Mouse (Mus musculus): ENCODE data around the gene Tpsb2.
A peak's percentile ranks its signal among the peaks of the same experiment; 100 is the strongest.

Gene Tpsb2

DNA sequence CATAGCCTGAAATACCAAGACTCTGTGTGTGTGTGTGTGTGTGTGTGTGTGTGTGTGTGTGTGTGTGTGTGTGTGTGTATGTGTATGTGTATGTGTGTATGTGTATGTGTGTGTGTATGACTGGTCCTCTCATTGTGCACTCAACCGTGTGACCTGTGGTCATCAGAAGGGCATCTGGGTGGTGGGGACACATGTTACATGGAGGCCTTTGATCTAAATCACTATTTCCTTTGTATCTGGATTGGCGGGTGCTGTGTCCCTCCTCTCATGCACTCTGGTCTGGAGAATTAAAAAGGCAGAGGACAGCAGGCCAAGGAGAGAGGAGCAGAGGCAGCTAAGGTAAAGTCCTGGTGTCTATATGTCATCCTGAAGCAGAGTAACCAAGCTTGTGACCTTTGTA is at the start of gene Tpsb2:
Gene Tpsb2 (plus strand): TSS at position 301 of the 400 bp plus-strand sequence.
- DNase-seq: no peak

DNA sequence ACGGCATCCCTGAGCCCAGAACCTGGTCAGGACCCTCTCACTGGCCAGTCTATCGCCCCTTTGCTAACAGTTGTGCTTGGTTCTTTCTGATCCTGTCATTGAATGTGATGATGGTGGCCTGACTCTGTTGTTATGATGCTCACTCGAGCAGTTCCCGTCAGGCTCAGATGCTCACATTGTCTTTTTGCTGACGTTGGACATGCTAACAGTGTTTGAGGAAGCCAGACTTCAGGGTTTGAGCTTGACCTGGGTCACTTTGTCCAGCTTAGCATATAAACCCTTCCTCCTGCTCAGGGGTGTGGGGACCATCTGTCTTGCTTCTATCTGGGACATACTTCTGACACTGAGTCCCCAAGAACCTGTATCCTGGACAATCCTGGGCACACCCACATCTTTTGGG is 47.8 kb upstream of the Tpsb2 start, which contains the start of gene Prss29:
Gene Prss29 (plus strand): TSS at position 301 of the 400 bp plus-strand sequence.
- no peak for DNase-seq

DNA sequence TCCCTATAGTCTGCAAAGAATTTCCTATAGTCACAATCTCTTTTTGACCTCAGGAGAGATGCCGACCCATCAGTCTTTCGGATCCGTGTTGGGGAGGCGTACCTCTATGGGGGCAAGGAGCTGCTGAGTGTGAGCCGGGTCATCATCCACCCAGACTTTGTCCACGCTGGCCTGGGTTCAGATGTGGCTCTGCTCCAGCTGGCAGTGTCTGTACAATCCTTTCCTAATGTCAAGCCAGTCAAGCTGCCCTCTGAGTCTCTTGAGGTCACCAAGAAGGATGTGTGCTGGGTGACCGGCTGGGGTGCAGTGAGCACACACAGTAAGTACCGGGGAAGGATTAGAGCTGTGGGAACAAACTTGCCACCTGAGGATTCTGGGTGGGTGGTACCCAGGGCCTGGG is 45.3 kb upstream of the Tpsb2 start:
- DNase-seq: no peak

DNA sequence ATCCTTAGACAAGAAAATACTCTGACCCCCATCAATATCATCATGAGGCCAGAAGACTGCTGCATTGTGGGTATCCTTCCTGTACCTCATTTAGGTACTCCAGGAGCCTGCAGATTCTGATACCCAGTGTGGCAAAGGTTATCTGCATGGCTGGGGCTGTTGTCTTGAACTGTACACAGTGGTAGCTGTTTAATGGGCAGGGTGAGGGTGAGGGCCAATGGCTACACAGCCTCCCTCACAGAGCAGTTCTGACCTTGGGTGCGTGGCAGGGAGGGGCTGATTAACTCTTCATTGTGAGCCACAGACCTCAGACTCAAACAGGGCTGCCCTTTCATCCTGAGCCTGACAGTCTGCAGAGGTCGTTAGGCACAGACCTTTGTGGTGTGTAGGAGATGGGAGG is 43.2 kb upstream of the Tpsb2 start:
- peak; percentile 30 for DNase-seq

DNA sequence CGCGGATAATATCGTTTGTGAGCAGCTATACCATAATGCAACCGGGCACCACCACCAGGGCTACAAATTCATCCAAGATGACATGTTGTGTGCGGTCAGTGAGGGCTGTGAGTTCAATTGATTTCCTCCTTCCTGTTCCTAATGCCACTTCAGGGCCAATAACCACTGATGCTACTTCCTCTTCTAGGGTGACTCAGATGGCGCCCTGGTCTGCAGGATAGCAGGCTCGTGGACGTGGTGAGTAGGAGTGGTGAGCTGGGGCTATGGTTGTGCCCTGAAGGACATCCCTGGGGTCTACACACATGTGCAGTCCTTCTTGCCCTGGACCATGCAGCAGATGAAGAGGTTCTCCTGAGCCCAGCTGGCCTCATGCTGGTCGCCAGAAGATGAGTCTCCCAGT is 33.8 kb upstream of the Tpsb2 start:
- no peak for DNase-seq

DNA sequence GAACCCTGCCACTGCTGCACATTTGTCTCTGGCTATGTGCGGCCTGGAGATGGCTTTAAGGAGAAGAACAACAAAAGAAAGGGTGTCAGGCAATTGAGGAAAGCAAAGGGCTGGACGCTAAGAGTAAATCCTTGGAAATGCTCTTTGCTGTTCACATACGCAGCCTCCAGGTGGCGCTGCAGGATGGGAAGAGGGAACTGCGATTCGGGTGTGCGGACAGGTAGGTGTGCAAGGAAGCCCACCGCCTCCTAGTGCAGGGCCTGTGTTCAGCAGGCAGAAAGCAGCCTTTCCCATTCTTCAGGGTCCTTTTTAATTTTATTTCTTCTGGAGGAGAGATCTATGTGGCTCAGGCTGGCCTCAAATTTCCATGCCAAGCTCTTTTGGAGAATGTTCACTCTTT is 32.2 kb upstream of the Tpsb2 start:
- DNase-seq: peak; percentile 70

DNA sequence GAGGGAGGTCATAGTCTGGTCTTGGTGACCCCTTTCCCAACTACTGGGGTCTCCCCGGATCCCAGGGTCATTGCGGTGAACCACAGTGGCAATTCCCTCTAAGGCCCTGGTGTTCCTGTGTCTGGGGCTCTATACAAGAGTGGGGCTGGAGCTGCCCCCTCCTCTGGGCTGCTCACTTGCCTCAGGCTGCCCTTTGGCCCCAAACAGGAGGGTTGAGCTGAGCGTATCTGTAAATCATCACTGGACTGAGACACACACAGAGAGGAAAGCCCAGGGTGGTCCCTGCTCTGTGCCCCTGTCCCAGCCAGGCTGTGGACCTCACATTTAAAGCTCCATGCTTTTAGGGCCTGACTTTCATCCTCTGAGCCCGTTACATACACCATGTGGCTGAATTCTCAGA is 27.9 kb upstream of the Tpsb2 start:
- DNase-seq: peak; percentile 20

DNA sequence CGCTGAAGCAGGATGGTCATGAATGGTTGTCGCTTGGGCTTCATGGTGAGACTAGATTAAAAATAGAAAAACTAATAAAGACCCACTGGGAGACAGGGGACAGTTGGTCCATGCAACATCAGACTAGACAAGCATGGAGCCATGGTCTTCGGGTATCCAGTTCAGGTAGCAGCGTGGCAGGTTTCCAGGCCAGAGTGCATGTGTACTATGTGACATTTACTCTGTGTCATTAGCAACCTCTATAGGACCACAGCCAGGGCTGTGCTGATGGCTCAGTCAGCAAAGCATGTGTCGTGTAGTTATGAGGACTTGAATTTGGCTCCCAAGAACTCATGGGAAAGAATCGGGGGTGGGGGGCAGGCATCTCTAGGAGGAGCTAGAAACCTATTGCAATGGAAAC is 26.1 kb upstream of the Tpsb2 start:
- DNase-seq: no peak

DNA sequence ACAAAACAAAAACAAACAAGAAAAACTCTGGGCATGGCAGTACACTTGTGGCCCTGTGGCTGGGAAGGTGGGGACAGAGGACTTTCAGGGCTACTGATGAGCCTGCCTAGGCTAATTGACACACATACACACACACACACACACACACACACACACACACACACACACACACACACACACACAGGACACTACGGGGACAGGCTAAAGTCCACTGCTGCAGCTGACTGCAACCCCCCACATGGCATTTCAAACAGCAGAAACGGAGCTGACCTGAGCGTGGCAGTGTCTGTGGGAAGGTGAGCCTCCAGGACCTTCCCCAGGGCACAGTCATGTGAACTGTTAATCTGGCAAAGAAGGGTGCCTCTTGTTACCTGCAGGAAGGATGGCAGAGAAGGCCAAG is 24.6 kb upstream of the Tpsb2 start:
- peak; percentile 42 for DNase-seq

DNA sequence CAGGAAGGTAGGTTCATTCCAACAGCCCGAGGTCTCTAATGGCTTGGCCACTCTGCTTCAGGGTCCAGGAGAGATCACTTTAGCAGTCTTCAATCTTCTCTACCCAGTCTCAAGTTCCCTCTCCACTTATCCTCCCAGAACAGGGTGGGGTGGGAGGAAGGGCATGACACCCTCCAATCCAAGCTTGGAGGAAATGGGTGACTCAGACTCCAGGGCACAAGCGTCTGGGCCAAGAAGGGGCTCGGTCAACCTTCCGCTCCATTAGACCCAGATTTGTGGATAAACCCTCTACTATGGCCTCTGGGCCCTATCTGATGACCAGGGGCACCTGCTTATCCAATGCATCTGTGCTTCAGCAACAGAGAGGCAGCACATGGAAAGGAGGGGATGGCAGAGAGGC is 20.6 kb upstream of the Tpsb2 start, which contains the start of gene Tpsab1:
Gene Tpsab1 (minus strand): TSS at position 101 of the 400 bp plus-strand sequence.
- no peak for DNase-seq

DNA sequence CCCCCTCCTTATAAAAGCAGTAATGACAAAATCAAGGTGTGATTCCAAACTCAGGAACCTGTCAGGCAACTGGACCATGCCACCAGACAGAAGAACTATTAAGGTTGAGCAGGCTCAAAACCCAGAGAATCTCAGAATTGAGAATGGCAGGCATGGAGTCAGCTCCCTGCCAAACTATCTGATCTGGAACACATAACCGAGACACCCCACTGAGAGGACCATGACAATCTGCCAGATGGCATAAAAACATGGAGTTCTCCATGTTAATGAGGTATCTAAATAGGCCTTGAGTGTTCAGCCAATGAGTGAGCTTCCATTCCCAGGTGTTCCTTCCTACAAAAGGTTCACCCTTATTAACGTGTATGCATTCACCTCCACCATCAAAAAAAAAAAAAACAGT is 4.8 kb upstream of the Tpsb2 start:
- no peak for DNase-seq

DNA sequence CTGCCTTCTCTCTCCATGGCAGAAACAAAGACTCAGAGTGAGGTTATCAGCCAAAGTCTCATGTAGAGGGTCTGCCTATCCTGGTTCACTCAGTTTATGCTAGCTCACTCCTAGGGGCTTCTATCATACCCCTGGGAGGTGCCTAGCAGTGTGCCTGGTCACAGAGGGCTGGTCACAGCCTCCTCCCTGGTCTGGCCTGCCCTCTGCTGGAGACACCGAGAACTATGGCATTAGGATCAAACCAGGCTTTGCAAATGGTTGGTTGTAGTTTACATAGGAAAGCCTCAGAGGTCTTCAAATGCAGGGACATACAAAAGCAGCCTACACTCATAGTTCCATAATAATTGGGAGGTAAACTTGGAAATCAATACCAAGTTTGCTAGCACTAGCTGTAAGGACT is 2.4 kb upstream of the Tpsb2 start:
- peak; percentile 58 for DNase-seq

DNA sequence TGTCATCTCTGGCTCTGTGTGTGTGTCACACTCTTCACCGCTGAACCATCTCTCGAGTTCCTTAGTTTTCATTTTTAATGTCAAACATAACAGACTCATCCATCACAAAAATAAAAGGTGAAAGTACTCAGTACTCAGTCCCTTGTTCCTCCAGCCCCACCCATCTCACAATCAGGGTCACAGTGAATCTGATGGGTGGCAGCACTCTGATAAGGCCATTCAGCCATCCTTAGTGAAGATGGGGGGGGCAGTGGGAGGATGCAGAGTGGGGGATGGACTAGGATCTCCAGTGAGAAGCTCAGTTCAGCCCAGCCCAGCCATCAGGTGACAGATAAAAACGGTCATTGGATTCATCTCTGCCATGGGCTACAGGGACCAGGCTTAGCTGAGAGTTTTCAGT is 2.9 kb downstream of the Tpsb2 start, which contains the start of gene Tpsg1:
Gene Tpsg1 (plus strand): TSS at position 301 of the 400 bp plus-strand sequence.
- DNase-seq: no peak

DNA sequence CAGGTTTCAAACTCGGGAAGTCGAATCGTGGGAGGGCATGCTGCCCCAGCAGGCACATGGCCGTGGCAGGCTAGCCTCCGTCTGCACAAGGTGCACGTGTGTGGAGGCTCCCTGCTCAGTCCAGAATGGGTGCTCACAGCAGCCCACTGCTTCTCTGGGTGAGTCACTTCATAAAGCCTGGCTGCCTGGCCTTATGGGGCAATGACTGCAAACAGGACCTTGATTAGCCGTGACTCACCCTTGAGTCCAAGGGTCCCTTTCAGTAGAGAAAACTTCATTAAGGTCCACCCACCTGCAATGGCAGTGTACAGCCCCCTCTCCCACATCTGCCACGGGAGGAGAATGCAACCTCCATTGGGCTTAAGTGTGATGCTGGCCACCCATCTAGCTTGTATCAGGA is 6.4 kb downstream of the Tpsb2 start:
- DNase-seq: no peak

DNA sequence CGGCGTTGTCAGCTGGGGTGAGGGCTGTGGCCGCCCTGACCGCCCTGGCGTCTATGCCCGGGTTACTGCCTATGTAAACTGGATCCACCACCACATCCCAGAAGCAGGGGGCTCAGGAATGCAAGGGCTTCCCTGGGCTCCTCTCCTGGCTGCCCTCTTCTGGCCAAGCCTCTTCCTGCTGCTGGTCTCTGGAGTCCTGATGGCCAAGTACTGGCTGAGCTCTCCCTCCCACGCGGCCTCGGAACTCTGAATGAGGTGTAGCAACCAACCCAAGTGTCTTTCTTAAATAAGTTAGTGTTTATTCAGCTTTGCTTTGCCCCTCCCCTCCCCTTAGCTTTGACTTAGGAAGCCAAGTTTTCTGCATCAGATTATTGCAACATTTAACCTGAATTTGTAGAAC is 7.9 kb downstream of the Tpsb2 start:
- DNase-seq: no peak

DNA sequence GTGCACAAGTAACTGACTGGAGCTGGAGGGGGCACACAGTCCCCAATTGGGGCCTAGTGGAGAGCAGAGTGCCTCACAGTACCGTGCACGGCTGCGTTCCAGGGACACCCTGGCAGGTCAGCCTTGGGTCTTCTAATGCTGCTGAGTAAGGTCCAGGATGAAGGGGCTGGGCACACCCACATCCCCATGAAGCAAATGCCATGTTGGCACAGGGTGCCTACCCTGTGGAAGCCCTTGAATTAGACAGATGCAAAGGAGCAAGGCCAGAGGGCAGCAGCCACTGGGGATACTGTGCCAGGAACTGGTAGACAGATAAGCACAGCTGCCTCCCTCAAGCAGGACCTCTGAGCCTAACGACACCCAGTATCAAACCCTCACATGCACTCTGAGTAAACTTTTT is 28.4 kb downstream of the Tpsb2 start:
- no peak for DNase-seq

DNA sequence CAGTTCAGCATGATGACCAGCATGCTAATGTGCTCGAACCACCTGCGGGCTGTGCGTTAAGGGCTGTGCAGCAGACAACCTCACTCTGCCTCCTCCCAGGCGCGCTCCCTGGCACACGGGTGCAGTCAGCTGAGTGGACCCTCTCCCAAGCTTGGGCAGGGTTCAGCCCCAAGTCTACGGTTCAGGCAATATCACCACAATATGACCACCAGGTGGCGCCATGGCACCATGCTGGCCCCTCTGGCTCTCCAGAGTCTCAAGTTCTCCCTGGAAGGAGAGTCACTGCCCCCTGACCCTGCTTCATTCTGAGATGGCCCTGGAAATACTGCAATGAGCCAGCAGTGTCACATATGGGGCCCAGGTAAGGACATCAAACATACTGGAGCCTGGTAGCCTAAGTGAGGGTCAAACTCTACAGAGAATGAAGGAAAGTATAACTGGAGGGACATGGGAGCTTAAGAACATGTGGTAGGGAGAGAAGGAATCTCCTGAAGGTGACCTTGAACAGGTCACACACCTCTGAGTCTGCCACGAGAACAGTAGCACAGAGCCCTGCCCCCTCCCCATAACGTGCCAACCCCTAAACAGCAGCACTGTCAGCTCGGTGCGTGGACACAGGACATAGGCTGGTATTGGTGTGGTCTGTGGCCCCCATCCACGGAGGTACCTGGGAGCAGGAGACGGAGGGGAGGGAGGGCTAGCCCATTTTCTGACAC is 31.9 kb downstream of the Tpsb2 start:
- DNase-seq: peak; percentile 75

DNA sequence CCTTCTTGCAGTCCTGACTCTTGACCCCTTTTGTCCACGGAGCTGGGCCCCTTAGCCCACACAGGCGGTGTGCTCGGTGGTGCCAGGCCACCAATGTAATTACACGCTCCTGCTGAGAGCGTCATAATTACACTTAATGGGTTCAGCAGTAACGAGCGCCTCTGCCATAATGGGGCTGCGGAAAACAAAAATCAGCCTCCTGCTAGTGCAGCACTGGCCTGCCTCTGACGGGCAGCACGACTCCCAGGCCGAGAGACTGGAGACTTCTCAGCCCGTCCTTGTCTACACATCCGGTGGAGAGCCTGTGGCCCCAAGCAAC is 32.4 kb downstream of the Tpsb2 start:
- no peak for DNase-seq

DNA sequence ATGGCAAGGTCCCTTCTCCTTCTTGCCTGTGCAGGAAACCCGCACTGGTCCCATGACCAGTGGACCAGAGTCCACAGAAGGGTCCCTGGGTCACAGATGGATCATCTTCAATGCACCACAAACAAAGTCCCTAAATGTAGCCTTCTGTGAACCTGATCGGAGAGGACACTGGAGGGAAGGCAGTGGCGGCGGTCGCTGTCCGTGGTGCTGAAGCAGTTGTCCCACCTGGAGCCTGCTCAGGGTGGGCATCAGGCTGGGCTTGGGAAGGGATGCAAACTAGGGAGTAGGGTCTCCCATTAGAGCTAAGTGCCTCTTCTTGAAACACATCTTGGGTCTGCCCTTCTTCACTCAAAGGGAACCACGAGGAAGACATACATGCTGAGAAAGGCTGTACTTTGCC is 34.3 kb downstream of the Tpsb2 start:
- peak; percentile 57 for DNase-seq

DNA sequence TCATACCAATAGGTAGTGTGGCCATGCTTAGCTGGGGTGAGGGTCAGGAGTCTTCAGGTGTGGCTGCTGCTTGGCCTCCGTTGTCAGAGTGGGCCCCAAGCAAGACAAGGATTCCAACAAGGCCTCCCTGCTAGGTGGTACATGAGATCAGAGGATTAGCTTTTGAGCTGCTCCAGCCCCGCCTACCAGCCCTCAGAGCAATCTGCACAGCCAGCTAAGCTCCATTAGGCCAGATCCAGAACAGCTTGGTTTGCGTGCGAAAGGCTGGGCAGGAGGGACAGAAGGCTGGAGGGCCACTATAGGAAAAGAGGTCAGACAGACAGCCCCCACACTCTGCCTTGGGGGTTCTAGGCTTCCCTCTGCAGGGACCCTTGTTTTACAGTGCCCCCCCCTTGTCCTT is 35.4 kb downstream of the Tpsb2 start:
- no peak for DNase-seq

DNA sequence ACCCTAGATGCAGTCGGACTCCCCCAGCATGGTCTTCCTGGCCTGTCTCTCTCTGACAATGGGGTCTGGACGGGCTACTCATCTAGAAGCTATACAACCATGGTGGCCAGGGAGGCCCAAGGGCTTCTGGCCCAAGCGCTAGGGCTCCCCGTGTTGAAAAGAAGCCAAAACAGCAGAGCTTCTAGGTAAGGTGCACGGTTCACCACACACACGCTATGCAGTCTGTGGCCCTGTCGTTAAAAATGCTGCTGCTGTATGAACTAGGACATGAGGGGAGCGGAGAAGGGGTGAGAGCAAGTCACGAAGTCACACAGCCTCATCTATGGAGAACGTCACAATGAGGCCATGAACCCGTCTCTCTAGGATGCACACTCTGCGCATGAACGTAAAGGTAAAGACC is 36.1 kb downstream of the Tpsb2 start:
- DNase-seq: no peak

DNA sequence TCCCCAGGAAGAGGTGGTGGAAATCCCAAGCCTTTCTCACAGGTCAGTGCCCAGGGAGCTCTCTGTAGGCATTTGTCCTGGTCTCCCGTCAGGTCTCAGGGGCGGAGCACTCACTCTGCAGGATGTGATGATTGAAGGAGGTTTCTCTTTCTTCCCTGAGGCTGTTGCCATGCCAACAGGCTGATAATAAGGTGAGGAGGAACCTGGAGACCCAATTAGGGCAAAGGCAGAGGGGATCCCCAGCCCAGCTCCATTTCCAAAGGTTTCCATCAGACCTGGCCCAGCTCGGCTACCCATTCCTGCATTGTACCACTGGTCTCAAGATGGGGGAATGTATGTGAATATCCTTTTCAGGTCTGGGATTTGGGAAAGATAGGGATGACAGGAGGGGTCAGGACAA is 38.1 kb downstream of the Tpsb2 start:
- no peak for DNase-seq

DNA sequence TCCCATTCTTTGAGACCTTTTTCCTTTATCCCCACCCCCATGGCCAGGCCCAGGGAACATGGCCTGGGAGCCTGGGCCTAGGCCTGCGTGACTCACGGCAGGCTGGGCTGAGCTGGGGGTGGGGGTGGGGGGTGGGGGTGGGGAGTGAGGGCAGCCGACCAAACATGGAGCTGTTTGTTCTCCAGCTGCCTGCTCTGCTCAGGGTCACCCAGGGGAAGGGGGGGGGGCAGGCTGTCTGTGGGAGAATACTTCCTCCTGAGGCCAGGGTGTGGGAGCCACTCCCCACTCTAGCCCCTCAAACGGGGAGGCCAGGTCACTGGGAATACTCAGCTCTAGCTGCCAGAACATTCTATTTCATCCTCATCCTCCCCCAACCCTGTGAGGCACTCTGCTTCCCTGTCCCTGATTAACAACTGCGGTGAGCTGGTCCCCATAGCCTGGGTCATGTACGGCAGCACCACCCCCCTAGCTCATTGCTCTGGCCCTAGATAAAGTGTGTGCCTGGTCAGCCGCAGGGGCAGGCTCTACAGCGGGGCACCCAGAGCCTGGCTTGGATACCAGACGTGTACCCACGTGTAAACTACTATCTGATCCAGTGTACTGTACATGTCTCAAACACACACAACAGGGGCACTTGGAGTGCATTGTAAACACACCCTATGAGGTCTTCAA is 39.3 kb downstream of the Tpsb2 start:
- peak; percentile 54 for DNase-seq

DNA sequence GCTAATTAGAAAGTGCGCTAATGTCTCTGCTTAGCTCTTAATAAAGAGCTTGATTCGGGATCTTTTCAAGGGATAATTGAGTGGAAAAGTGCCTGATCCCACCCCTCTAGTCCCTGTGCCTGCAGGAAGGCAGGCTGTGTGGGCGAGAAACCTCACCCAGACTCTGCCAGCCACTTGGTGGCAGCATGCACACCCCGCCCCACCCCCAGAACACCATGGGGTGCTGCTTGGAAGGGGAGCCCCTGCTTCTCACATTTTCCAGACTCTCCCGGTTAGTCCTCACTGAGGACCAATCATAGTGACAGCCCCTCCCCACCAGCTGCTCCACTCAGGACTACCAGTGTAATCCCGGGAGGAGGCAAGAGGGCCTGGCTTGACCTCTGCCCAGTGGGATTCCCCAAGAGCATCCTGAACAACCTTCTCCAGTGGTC is 39.9 kb downstream of the Tpsb2 start:
- no peak for DNase-seq

DNA sequence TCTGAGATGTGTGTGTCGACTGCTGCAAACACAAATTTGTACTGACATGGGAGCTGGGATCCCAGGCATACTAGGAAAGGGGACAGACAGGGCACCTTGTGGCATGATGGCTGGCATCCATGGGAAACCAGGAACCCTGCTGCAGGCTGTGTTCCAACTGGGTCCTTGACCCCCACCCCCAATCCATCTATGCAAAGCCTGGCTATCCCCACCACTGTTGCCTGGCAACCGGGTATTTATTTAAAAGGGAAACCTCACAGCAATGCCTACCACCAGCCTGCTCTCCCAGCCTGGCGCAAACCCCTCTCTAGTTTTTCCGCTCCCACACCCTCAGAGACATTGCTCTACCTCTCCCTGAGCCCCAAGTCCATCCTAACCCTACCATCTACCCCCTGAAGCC is 41.2 kb downstream of the Tpsb2 start:
- no peak for DNase-seq
